Mouse (Mus musculus) brain, embryonic 14.5 days (tissue): Measurements from ENCODE around the gene Vsir. TPM values are rescaled to one million over a fixed set of nuclear protein-coding genes. Genes with fewer than 3 reads are reported as not detected.
A peak's percentile ranks its signal among the peaks of the same experiment; 100 is the strongest.

Experiments used
- DNase-seq: peaks from one replicate; pipeline ENCODE4 v3.0.0-alpha.2; 2011; ENCODE audit warnings: low read depth
- CTCF ChIP-seq: fragments of 200-500 bp; IDR thresholded peaks from 2 replicates; pipeline ENCODE4 v1.5.1; 2012; ENCODE audit warnings: inconsistent platforms, mild to moderate bottlenecking, moderate library complexity, borderline replicate concordance; ENCODE audit not compliant: insufficient read depth, insufficient read length; ENCODE audit errors: extremely low read depth
- POLR2A ChIP-seq: fragments of 200-500 bp; IDR thresholded peaks from 2 replicates; pipeline ENCODE4 v1.6.1; 2012; ENCODE audit warnings: mild to moderate bottlenecking, inconsistent platforms, borderline replicate concordance; ENCODE audit not compliant: poor library complexity, insufficient read depth, insufficient read length, severe bottlenecking; ENCODE audit errors: extremely low read depth
- polyA plus RNA-seq: library from polyadenylated mRNA; depleted of rRNA; stranded (reverse); fragments of >200 nt; gene quantifications from 2 replicates; pipeline ENCODE4 v1.2.3, GENCODE M21; 2012; rRNA removed

Gene Vsir
- polyA plus RNA-seq = 5.1 and 6.9 TPM in 2 replicates

DNA sequence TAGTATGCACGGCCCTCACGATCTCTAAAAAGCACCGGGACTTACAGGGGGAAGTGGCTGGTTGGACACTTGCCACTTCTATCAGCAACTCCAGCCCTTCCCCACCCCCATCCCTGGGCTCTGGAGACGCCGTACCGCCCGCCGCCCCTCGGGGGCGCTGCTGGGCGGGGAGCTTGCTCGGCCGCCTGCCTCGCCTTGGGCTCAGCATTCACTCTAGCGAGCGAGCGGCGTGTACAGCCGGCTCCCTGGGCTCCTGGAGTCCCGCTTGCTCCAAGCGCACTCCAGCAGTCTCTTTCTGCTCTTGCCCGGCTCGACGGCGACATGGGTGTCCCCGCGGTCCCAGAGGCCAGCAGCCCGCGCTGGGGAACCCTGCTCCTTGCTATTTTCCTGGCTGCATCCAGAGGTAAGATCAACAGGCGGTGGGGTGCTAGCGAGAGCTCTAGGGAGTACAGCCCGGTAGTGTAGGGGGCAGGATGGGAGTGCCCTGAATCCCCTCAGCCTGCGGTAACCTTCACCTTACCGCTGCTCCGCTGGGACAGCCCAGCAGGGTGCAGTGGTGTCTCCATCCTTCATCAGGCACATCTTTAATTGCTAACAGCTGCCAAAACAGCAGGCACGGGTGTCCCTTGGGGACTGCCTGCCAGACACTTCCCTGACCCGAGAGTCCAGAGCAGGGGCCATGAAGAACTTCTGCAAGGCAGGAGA, at the start of gene Vsir:
TSS of gene Vsir (plus strand) at position 151 of the 705 bp plus-strand sequence.
- DNase-seq = peak; percentile 74
- TF ChIP-seq POLR2A (no peak), CTCF (peak; percentile 62)

DNA sequence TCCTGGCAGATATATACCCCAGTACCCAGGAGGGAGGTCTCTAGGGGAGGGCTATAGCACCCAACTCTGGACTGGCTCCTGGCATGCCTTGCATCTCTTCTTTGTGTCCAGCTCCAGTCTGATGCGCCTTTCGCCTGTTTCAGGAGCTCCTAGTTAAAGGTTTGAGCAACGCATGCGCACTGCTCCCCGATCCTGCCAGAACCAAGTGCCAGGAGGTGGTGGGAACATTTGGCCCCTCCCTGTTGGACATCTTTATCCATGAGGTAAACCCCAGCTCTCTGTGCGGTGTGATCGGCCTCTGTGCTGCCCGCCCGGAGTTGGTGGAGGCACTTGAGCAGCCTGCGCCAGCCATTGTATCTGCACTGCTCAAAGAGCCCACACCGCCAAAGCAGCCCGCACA, 47.0 kb upstream of the Vsir start:
- DNase-seq = no peak
- TF ChIP-seq POLR2A = no peak
- TF ChIP-seq CTCF = no peak

DNA sequence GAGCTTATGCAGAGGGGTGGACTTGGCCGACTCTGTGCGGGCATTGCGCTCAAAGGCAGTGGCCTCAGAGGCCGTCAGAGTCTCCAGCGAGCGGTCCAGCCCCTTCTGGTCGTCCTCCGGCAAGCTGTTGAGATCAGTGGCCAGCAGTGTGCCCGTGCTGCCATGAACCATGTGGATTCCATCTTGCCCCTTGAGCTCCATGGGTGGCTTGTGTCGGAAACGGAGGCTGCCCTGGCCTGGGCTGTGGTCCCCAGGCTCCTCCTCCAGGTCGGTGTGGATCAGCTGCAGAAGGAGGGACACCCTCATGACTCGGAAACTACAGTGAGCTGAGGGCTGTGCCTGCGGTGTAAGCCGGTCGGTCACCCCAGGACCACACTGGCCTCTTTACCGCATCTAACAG, 43.2 kb upstream of the Vsir start:
- TF ChIP-seq CTCF (no peak), POLR2A (no peak)
- no peak for DNase-seq

DNA sequence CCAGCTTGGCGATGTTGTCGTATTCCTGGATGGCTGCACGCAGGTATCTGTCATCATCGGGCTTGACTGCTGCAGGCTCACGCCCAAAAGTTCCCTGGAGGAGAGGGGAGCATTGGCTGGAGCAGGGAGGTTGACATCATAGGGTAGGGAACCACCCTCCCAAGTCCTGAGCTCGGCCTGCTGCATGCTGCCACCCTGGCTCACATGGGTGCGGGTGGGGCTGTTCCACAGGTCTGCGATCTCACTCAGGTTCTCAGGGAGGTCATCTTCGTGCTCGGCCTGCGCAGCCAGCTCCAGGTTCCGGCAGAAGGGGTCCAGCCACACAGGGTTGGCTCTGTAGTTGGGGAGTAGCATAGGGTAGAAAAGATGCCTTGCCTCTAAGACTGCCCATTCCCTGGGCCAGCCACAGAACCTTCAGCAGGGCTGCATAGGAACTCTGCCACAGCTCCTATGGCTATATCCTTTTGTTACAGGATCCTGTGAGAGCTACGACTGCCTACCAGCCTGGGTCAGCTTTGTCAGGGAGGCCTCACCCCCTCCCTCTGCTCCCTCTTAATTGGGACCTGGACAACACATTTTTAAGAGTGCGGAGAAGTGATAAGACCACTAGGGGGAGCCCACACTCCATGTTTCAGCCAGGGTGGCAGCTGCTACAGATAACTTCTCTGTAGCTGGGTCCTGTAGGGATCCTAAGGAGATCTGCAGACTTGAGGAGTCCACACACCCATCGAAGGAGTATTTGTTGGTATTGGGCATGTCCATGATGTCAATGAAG, 41.6 kb upstream of the Vsir start:
- peak; percentile 92 for DNase-seq
- TF ChIP-seq POLR2A = no peak
- TF ChIP-seq CTCF = peak; percentile 80

DNA sequence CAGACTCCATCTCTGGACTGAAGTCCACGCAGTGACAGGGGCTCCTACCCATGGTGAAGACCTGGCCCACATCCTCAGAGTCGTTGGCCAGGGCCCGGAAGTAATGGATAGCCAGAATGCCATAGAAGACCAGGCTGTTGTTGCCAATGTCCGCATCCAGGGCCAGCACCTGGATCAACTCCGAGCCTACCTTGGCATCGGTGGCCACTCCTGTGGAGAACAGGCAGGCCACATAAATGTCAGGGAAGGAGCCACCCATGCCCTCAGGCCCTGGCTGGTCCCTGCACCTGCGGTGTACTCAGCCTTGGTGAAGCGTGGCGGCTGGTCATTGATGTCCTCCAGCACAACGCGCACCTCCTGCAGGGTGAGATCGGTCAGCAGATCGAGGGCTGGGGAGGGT, 36.0 kb upstream of the Vsir start:
- TF ChIP-seq CTCF = no peak
- TF ChIP-seq POLR2A = no peak
- no peak for DNase-seq

DNA sequence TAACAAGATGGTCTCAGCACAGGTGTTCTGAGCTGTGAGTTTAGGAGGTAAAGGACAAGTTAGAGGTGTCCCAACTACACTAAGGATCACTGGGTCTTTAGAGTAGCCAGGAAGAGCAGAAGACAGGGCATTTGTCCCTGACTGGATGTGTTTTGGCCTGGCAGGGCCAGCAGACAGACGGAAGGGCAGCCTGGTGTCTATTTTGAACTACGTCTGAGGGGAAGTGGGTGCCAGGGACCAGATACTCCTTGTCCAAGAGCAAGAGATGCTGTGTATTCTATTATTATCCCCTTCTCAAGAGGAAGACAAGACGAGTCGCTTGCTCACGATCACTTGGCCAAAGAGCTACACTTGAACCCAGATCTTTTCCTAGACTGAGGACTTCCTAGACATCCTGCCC, 33.0 kb upstream of the Vsir start:
- no peak for TF ChIP-seq CTCF
- TF ChIP-seq POLR2A = no peak
- no peak for DNase-seq

DNA sequence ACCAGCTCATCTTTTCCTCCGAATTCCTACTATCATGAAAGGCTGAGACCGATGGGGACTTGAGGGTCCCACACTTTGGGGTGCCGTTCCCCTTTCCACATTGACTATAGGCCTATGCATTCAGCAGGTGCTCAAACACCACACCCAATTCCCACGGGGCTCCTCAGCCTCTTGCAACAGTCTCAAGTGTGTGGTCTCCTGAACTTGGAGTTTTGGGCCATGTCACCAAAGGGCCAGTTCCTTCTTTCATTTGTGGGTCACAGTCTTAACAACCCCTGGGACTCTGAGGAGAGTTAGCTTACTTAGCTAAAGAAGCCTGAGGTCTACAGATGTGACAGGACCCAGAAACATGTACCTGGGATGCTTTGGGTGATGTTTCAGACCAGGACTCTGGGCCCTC, 30.5 kb upstream of the Vsir start:
- DNase-seq = no peak
- TF ChIP-seq CTCF (no peak), POLR2A (no peak)

DNA sequence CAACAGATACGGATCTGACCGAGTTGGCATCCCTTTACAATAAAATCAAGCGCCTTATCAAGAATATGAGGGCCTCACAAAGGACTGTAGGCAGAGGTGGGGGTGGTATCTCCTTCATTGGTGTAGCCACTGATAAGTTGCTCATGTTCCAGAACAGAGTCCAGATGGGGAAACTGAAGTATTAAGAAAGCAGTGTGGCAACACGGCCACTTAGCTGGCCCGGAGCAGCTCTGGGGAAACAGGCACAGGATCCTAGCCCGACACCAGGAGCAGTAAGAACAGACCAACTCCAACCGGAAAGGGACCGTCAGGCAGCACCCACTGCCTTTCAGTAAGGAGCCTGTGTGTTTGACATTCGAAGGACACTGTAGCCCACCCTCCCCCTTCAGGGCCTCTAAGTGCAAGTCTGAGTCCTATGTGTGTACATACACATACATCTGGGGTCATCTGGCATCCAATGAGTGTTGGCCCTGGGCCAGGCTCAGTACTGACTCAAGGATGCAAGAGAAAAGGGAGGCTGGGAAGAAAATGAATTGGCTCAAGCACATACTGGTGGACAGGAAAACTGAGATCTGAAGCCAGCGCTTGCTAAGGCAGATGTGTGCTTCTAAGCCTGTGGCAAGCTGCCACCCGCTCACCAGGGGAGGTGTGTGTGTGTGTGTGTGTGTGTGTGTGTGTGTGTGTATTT, 17.5 kb upstream of the Vsir start:
- DNase-seq = peak; percentile 53
- no peak for TF ChIP-seq POLR2A
- TF ChIP-seq CTCF = no peak

DNA sequence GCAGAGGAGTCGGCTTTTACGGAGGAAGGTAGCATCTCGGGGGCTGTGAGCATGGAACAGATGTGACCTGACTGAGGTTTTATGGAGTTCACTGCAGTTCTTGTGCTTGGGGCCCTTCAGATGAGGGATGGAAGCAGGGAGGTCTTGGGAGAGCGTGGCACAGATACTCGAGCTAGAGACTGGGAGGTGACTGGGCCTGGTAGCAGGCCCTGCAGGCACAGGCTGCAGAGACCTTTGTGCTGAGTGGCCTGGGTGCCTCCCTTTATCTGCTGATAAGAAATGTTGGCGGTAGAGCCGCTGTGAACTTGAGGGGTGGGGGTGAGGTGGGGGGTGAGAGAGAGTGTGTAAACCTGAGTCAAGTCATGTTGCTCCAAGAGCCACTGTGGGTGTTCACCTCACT, 12.1 kb upstream of the Vsir start:
- TF ChIP-seq CTCF (no peak), POLR2A (no peak)

DNA sequence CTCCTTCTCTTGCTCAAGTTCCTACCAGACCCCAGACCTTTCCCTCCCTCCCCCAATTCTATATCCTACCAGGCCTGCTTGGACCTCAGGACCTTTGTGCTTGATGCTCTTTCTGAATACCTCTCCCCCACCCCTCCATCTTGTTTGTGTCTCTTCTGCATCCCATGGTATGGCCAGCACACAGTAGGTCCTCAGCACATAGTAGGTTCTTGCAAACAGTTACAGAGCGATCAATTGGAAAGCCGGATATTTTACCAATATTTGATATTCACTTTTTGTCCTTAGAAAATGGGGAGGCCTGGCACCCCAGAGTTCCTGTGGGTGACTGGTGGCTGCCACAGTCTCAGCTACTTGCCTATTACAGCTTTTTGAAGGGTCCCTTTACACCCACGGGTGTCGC, 11.6 kb upstream of the Vsir start:
- no peak for TF ChIP-seq POLR2A
- TF ChIP-seq CTCF = no peak
- no peak for DNase-seq

More for the DNA sequence above, 12.1 kb upstream of the Vsir start:
- no peak for DNase-seq

DNA sequence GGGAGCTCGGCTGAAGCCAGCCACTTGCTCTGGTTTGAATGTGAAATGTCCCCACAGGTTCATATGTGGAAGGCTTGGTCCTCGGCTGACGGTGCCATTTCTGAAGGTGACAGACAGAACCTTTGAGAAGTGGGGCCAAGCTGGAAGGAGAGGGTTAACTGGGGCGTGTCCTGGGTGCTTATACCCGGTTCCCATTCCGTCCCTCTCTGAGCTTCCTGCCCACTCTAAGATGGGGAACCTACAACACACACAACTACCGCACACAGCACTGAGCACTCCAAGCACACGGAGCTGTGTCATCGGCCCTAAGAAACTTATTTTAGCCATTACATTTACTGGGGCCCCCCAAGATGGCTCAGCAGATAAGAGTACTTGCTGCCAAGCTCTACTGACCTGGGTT, 5.1 kb upstream of the Vsir start:
- no peak for DNase-seq
- TF ChIP-seq CTCF = no peak
- no peak for TF ChIP-seq POLR2A
